Mouse (Mus musculus) fibroblast of lung, adult 2 months (primary cell): ENCODE measurements around the gene Gm35549.

ENCODE experiments used
- DNase-seq: peaks from one replicate; pipeline ENCODE4 v3.0.0-alpha.2; 2011; ENCODE audit warnings: low read depth

Gm35549 gene

DNA sequence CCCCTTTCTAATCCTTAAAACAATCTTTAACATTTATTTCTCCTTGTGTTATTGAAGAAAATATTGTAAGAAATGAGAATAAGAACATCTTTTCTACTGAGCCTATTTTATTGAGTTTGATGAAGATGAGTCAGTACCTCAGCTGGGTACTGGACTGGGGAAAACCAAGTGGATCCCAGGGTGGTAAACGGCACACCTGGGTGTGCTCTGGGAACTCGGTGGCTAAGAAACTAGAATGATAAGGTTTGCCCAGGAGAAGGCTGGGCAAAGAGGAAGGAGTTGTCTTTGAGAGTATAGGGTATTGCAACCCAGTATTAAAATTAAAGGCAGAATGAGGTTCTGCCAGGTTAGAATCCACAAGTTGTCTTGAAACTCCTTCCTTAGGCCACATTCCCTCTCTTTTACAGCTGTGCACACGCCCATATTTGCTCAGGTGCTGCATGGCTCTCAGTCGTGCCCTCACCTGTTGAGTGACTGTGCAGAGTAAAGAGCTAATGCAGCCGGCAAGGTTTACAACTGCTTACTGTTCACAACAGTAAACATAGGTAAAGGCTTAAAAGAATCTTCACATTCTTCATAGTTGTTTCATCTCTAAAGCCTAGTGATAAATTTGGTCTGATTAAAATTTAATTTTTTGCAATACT lies 20.3 kb downstream of the Gm35549 start:
- DNase-seq: no peak

DNA sequence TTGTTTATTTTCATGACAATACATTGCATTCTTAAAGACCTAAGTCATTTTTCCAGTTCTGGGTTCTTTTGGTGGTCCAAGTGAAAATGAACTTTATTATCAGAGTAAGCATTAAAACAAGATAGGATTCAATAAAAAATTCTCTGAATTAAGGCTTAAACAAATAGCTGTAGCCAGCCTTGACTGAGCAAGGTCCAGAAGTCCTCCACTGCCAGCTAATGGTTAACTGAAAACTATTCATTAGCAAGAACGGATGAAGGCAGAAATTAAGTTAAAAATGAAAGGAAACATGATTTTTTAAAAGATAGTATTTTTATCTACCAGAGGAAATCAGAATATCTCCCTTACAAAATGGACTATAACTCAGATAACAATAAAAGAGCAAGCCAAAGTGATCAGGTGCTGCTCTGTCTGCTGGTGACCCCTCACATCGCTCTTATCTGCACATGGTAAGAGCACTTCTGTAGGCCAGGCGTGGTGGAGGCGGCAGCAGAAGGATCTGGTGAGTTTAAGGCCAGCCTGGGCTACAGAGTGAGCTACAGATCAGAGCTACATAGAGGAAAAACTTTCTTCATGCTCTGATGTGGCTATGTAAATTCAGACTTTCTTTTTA lies 28.5 kb downstream of the Gm35549 start:
- no peak for DNase-seq

DNA sequence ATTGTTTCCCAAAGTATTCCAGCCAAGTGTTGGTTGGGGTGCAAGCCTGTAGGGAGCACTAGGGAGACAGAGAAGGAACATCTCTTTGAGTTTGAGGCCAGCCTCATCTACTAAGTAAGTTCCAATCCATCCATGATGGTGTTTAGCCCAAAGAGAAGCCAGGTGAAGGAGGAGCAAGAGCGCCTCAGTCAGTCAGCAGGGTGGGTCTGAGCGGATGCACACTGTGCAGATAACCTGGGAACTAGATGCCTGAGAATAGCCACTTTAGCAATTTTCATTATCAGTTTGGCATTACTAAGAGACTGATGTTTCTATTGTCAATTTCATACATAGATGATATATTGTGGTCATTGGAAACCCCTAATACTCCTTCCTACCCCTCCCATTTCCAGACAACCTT lies 29.1 kb downstream of the Gm35549 start:
- no peak for DNase-seq

- DNase-seq: no peak
Measured at GRCm38 (mm10) chr9:122812386-122812785, 31.4 kb downstream of the Gm35549 start.

DNA sequence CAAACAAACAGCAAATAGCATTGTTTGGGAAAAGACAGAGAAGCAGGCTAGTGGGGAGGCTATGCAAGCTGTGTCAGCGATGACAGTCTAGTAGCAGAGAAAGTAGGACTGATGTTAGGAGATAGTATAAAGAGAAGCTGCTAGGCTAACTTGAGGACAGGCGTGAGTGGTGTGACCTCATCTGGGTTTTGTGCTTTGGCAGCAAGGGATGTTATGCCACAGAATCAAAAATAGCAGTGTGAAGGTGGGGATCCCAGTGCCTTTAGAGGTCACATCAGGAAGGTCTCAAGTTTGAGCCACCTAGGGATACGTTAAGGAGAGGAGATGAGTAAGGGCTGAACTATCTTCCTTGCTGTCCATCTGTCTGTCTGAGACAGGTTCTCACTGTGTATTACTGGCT lies 33.6 kb downstream of the Gm35549 start:
- no peak for DNase-seq

DNA sequence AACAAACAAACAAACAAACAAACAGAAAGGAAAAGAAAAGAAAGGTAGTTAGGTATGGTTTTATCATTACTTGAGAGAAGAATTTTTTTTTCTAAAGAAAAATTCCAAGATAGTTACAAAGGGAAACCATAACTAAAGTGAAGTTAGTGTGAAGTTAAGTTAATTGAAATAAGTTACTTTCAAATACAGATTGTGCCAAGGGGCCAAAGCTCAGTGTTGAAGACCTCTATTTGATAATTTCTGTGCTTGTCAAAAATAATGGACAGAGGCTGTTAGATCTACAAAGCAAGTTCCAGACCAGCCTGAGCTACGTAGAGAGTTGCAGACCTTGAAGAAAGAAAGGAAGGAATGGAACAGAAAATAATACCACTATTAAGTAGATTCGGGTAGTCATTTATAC lies 36.6 kb downstream of the Gm35549 start:
- no peak for DNase-seq

DNA sequence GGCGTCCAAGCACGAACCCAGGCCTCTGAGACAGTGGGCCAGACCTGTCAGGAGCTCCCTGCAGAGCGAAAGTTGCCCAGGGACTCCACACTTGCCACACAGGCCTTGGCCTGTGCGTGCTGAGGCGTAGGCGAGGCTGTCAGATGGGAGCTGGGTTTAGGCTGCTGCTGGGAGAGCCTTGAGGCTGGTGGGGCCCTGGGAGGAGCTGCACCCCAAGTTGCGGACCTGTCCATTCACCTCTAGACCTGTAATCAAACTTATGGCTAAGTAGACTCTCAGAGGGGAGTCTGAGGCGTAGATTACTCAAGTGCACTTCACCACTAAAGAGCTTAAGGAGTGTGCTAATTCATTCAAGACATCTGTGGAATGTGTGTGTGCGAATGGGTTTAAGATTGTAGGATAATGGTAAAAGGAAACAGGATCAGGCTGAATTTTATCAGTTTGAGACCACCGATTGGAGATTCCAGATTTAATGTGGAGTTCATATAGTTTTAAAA lies 37.9 kb downstream of the Gm35549 start:
- no peak for DNase-seq

- DNase-seq: peak; percentile 81
Measured at GRCm38 (mm10) chr9:122805053-122805844, 38.6 kb downstream of the Gm35549 start, which contains the start of gene Tcaim. Tcaim (plus strand) TSS chr9:122805539.

- DNase-seq: no peak
Measured at GRCm38 (mm10) chr9:122786534-122786933, 57.3 kb downstream of the Gm35549 start.

DNA sequence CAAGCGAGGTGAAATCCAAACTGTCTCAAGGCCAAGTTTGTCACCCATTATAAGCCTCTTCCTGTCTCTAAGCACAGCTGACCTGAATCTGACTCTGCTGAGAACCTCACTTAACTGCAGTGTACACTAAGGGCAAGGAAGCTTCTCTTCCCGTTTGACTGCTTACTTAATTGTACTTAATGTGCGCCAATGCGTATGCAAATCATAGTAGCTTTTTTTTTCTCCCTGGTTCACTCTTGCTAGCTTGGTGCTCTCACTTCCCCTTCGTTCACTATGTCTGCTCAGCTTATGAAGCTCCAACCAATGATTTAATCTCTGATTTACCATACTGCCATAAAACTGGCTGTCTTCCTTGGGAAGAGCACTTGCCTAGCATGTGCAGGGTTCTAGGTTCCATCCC lies 58.6 kb downstream of the Gm35549 start:
- no peak for DNase-seq
